Mouse (Mus musculus): ENCODE measurements at regions not wholly inside any gene's neighbourhood (a gene's known extent, or its start where the extent isn't known, plus 50 kb on each side); places are given as distances from the start of the nearest gene placed in this dataset.

DNA sequence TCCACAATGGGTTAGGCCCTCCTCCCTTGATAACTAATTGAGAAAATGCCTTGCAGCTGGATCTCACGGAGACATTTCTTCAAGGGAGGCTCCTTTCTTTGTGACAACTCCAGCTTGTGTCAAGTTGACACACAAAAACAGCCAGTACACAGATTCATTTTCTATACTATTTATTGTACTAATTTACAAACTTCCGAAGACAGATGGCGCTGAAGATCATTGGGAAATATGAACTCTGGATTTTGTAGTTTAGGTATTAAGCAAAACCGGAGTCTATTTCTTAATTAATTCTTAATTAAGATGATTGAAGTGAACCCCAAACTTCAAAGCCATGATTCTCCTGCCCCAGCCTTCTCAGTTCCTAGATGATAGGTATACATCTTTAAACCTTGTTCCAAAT, 977.2 kb downstream of the Stpg2 start:
- TF ChIP-seq CTCF (IDR thresholded peaks at IDR 0.05; ENCODE audit: low read depth) (peak; percentile 41), EP300 (optimal IDR thresholded peaks at IDR 0.05) (no peak)
